Mouse (Mus musculus) CD4-positive, CD25-positive, alpha-beta regulatory T cell, adult 9 weeks (primary cell): ENCODE measurements around the gene Nif3l1. TPM values are rescaled to one million over a fixed set of nuclear protein-coding genes. Genes with fewer than 3 reads are reported as not detected.

Experiments used
- polyA plus RNA-seq: library from polyadenylated mRNA; unstranded; fragments of 100-300 nt; shearing (Covaris generic); gene quantifications from one replicate; pipeline ENCODE4 v1.2.1, GENCODE M21; 2017

The Nif3l1 gene
- polyA plus RNA-seq = 37.9 TPM

GRCm38 (mm10) chr1:58445143-58445722, at the start of gene Nif3l1, which contains the start of gene Ppil3:
Gene Nif3l1 (plus strand): TSS chr1:58445151.
Gene Ppil3 (minus strand): TSS chr1:58445486.

DNA sequence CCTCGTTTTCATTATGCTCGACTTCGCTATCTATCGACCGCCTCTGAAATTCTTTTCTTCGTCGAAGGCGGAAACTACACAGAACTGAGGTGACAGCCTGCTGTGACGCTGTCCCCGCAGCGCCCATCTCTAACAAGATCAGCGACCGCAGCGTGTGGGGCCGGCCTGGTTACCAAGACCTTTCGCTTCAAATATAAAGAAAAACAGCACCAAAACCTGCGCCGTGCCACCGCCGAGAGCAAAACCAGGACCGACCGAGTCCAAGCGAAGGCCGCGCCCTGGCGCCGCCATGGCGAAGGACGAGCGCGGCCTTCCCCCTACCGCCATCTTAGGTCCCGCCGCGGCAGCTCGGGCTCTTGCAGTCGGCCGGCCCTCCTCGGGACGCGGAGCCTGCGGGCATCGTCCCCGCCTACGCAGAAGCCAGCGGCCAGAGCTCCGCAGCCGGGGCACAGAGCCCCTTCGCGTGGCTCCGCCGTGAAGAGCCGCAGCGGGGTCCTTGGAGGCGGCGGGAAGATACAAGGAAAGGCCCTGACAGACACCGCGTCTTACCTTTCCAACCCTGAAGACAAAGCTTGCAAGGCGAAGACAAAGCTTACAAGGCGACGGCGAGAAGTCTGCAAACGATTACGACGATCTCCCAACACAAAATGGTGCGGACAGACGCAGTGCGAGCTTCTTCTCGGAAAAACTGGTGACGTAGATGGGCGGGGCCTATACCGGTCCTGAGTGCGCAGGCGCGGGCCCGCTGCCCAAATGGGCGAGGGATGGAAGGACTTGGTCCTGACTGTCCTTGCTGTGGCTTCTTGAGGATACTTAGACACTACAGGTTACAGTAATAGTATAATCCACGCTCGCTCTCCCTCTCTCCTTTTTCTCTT, 21.3 kb upstream of the Nif3l1 start, which contains the start of gene Clk1:
Gene Clk1, minus strand, starts transcription at position 696 of the 878 bp plus-strand sequence.

DNA sequence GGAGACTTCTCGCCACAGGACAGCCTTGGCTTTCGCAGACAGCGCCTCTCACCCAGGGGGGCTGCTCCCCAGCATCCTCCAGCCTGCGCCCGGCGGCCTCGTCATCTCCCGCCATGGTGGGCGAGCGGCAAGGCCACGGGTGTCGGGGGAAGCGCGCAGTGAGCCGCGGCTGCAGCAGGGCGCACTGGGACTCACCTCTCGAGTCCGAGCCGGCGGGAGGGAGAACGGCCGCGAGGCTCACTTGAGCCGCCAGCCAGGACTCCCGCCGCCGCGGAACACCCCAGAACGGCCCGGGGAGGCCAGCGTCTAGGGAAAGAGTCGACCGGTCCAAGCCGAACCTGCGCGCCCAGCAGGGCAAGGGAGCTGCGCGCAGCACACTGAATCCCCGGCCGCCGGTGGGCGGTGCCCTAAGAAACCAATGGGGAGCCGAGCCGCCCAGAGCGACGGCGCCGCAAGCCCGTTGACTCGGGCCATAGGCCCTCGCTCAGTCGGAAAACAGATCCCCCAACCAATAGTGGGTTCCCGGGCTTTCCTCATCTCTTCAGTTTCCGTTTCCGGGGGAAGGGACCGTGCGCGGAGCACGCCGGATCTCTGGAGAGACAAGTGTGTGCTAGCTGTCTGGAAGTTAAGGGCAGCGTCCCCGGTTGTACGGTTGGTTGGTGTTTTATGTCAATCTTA, 59.8 kb downstream of the Nif3l1 start, which contains the start of gene Orc2:
Gene Orc2, minus strand, starts transcription at position 533 of the 678 bp plus-strand sequence.

Other genes with a start within 250 kb of the Nif3l1 start
- not detected for gene Aox4, start 234.8 kb upstream of the Nif3l1 start, polyA plus RNA-seq
- gene Aox2, start 166.8 kb upstream of the Nif3l1 start, polyA plus RNA-seq = 0.06 TPM
- gene Bzw1, start 52.3 kb upstream of the Nif3l1 start, polyA plus RNA-seq = 426 TPM
- gene Clk1, start 21.1 kb upstream of the Nif3l1 start, polyA plus RNA-seq = 441 TPM
- 76.7 TPM for gene Ppil3, start 335 bp downstream of the Nif3l1 start, polyA plus RNA-seq
- 29.3 TPM for gene Orc2, start 60.0 kb downstream of the Nif3l1 start, polyA plus RNA-seq
- 19.7 TPM for gene Fam126b, start 141.2 kb downstream of the Nif3l1 start, polyA plus RNA-seq
- gene Ndufb3, start 141.2 kb downstream of the Nif3l1 start, polyA plus RNA-seq = 161 TPM